Mouse (Mus musculus): Measurements from ENCODE around the gene Exd2. TPM values are rescaled to one million over a fixed set of nuclear protein-coding genes. Genes with fewer than 3 reads are reported as not detected.

Gene Exd2
- polyA plus RNA-seq, 1 experiment from 2014 or later, result 18.7 TPM

DNA sequence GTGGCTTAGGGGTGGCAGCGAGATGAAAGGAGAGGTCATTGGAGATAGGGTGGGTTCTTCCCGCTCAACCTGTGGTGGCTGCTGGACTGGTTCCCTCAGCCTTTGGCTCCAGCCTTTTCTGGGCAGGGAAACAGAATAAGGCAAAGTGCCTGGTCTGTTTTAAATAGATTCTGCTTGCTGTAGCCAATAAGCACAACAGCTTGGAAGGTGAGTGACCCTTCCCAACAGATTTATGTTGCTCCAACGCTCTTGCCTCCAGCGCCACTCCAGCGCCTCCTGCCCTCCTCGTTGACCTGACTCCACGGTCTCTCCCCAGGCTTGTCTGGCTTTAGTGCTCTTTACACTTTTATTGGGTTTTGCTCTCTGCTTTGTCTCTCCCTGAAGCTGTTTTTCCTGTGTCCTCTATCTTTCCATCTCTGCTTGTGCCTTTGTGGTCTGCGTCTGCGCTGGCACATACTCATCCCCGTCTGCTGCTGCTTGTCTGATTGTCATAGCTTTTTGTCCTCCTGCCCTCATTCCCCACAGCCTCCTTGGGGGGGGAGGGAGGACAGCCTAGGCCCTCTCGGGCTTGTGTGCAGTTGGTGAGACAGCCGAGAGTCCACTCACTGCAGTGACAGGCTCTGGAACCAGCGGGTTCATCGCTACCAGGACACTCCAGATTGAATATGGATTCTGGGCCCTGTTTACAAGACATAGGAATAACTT lies 44.3 kb downstream of the Exd2 start:
- Histone ChIP-seq H3K9me3 (ENCODE audit: control insufficient read depth, low read length) (no peaks in the 10 kb centered on the region), H3K4me2 (no peak overlapping the region), H3K27ac (ENCODE audit: low read depth, low read length) (no peak overlapping the region), H3K27me3 (replicated peaks; ENCODE audit: control insufficient read depth, insufficient read depth, low read length) (no peaks in the 10 kb centered on the region), H3K4me1 (replicated peaks; ENCODE audit: control insufficient read depth, insufficient read depth, low read length) (no peaks in the 10 kb centered on the region), H3K4me3 (ENCODE audit: low read depth, low read length) (no peak overlapping the region), H3K9ac (ENCODE audit: low read depth, low read length) (no peak overlapping the region), H3K36me3 (ENCODE audit: control insufficient read depth, insufficient read depth, low read length) (no peaks in the 10 kb centered on the region)
- ATAC-seq (replicated peaks; ENCODE audit: low FRiP score), result no peak
- DNase-seq (ENCODE audit: low spot score), result no peak
- 51% methylated on average over 14 of the region's 14 CpGs for WGBS

DNA sequence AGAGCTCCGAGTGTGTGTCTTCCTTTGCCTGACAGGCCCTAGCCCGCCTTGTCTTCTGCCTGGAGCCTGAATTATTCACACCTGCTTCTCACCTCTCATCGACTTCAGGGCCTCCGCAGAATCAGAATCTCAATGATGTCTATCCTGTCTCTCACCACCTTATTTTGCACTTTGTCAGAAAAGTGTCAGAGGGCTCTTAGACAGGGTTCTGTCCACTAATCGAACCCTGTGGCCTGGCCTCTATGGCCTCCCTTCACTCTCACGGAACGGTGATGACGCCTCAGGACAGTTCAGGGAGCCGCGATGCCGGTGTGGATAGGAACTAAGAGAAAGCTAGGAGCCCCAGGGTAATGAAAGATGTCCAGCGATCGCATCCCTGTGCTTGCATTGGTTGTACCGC lies 55.1 kb downstream of the Exd2 start, which contains the start of gene Galnt16:
TSS of gene Galnt16 (plus strand) at position 301 of the 400 bp plus-strand sequence.
- Histone ChIP-seq H3K4me1 (replicated peaks; ENCODE audit: control insufficient read depth, insufficient read depth, low read length) (peaks cover 4% of the 10 kb centered on the region; the same call in 1 of the 2 replicates), H3K9me3 (ENCODE audit: control insufficient read depth, low read length) (no peaks in the 10 kb centered on the region), H3K4me3 (ENCODE audit: low read depth, low read length) (peak within 1 kb of the TSS; percentile 57), H3K4me2 (peak within 1 kb of the TSS; percentile 81), H3K36me3 (ENCODE audit: control insufficient read depth, insufficient read depth, low read length) (no peaks in the 10 kb centered on the region), H3K9ac (ENCODE audit: low read depth, low read length) (no peak within 1 kb of the TSS), H3K27me3 (replicated peaks; ENCODE audit: control insufficient read depth, insufficient read depth, low read length) (peaks cover 74% of the 10 kb centered on the region), H3K27ac (ENCODE audit: low read depth, low read length) (no peak within 1 kb of the TSS)
- ATAC-seq (replicated peaks; ENCODE audit: low FRiP score) (no peak), DNase-seq (ENCODE audit: low spot score) (no peak)
- 4% methylated on average over 14 of the region's 14 CpGs for WGBS

DNA sequence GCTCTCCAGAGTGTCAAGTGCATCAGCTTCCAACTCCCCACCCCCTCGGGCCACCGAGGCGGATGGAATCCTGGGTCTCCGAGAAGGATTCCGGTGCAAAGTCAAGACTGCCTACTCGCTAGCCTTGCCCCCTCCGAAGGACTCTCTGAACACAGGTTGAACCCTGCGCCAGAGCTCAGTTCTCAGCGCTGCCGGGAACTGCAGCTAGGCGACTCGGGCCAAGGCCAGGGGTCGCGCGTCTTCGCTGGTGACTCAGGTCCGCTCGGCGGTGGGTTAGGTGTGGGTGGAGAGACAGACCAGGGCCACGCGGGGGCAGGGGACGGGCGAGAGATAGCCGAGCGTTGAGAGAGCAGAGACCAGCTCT lies 55.5 kb downstream of the Exd2 start:
- DNase-seq (ENCODE audit: low spot score) (peak; percentile 48), ATAC-seq (replicated peaks; ENCODE audit: low FRiP score) (no peak)

DNA sequence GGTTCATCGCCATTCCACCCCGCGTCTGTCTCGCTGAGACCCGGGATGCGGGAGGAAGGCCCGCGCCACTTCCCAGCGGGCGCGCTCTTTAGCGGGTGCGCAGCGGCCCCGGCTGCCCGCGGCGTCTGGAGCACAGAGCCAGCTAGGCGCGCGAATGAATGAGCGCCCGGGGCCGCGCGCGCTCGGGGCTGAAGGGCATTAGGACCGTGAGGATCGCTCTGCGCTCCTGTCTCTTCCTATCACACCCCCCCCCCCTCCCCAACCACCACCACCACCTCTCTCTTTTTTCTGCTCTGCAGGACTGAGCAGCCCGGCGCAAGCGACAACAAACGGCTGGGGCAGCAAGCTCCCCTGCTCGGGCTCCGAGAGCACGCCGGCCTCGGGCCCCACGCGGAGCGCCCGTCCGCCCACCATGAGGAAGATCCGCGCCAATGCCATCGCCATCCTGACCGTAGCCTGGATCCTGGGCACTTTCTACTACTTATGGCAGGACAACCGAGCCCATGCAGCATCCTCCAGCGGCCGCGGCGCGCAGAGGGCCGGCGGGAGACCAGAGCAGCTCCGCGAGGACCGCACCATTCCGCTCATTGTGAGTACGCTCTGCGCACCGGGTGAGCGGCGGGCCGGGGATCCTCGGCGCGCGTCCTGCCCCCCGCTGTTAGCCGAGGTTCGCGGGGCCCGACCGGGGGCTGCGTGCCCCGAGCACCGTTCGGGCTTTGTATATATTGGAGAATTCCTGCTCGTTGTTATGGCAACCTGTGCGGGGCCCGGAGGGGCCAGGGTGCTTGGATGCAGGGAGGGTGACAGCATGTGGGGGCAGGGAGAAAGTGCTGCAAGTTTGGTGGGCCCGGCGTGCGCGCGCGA lies 56.1 kb downstream of the Exd2 start:
- Histone ChIP-seq H3K4me2 (peak overlapping the region; percentile 81), H3K27ac (ENCODE audit: low read depth, low read length) (no peak overlapping the region), H3K9ac (ENCODE audit: low read depth, low read length) (peak overlapping the region; percentile 16; the same call in 1 of the 2 replicates), H3K4me3 (ENCODE audit: low read depth, low read length) (peak overlapping the region; percentile 57), H3K4me1 (replicated peaks; ENCODE audit: control insufficient read depth, insufficient read depth, low read length) (peaks cover 4% of the 10 kb centered on the region; the same call in 1 of the 2 replicates), H3K27me3 (replicated peaks; ENCODE audit: control insufficient read depth, insufficient read depth, low read length) (peaks cover 80% of the 10 kb centered on the region), H3K36me3 (ENCODE audit: control insufficient read depth, insufficient read depth, low read length) (no peaks in the 10 kb centered on the region), H3K9me3 (ENCODE audit: control insufficient read depth, low read length) (no peaks in the 10 kb centered on the region)
- 1% methylated on average over 90 of the region's 90 CpGs for WGBS
- DNase-seq (ENCODE audit: low spot score) (peak; percentile 60), ATAC-seq (replicated peaks; ENCODE audit: low FRiP score) (no peak)

More for the DNA sequence above, 55.5 kb downstream of the Exd2 start:
- H3K9me3 ChIP-seq (ENCODE audit: control insufficient read depth, low read length), result no peaks in the 10 kb centered on the region
- peaks cover 4% of the 10 kb centered on the region; the same call in 1 of the 2 replicates for H3K4me1 ChIP-seq (replicated peaks; ENCODE audit: control insufficient read depth, insufficient read depth, low read length)
- H3K27me3 ChIP-seq (replicated peaks; ENCODE audit: control insufficient read depth, insufficient read depth, low read length), result peaks cover 77% of the 10 kb centered on the region
- peak overlapping the region; percentile 81 for H3K4me2 ChIP-seq
- H3K36me3 ChIP-seq (ENCODE audit: control insufficient read depth, insufficient read depth, low read length), result no peaks in the 10 kb centered on the region
- H3K9ac ChIP-seq (ENCODE audit: low read depth, low read length), result no peak overlapping the region
- H3K4me3 ChIP-seq (ENCODE audit: low read depth, low read length), result peak overlapping the region; percentile 57
- H3K27ac ChIP-seq (ENCODE audit: low read depth, low read length), result no peak overlapping the region
- 2% methylated on average over 25 of the region's 25 CpGs for WGBS

DNA sequence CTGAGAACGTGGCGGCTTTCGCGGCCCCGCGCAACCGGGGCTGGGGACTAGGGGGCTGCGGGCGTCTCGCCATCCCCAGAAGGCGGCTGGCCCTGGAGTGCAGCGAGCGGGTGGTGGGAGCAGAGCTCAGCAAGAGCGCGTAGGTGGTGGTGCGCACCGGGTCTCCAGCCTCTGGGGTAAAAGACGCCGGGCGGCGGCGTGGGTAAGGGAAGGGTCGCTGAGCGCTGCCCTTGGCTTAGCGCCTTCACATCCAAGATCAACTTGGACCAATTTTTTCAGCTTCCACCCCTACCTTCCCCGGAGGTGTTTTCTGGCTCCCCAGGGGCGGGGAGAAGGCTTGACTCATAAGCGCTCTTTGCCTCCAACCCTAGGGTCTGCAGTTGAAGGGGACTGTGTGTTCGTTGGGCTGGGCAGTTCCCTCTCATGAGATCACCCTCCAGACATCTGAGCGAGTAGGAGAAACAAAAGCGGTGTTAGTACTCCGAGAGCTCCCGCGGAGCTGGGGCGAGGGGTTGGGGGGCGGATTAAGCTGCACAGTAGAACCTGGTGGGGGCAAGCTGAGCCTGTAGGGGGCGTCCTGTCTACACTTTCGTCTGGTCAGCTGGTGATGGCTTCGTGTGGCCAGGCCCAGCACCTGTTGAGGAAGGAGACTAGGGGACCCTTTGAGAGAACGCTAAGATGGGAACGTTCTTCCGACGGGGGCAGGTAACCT lies 56.9 kb downstream of the Exd2 start:
- peak overlapping the region; percentile 57 for H3K4me3 ChIP-seq (ENCODE audit: low read depth, low read length)
- peaks cover 4% of the 10 kb centered on the region; the same call in 1 of the 2 replicates for H3K4me1 ChIP-seq (replicated peaks; ENCODE audit: control insufficient read depth, insufficient read depth, low read length)
- ATAC-seq (replicated peaks; ENCODE audit: low FRiP score) (no peak), DNase-seq (ENCODE audit: low spot score) (peak; percentile 39)
- peak overlapping the region; percentile 16; the same call in 1 of the 2 replicates for H3K9ac ChIP-seq (ENCODE audit: low read depth, low read length)
- H3K27me3 ChIP-seq (replicated peaks; ENCODE audit: control insufficient read depth, insufficient read depth, low read length), result peaks cover 83% of the 10 kb centered on the region
- WGBS, result 3% methylated on average over 39 of the region's 43 CpGs
- no peaks in the 10 kb centered on the region for H3K36me3 ChIP-seq (ENCODE audit: control insufficient read depth, insufficient read depth, low read length)
- H3K4me2 ChIP-seq, result peak overlapping the region; percentile 81
- H3K9me3 ChIP-seq (ENCODE audit: control insufficient read depth, low read length), result no peaks in the 10 kb centered on the region
- H3K27ac ChIP-seq (ENCODE audit: low read depth, low read length), result no peak overlapping the region

DNA sequence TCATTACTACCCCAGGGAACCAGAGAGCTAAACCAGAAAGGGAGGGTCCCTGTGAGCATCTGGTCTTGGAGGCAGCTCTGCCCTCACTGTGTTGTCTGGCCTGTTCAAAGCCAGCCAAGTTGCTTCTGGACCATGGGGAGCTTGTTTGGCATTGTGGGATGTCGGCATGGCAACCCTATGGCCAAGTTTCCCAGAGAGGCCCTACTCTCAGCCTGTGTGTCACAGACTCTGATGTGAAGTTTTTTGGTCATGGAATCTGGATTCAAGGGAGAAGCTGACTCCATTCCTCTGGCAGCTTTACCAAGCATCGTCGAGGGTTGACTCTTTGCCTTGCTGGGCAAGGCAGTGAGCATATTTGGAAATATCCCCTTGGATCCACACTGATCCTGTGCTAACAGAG lies 59.1 kb downstream of the Exd2 start:
- H3K4me3 ChIP-seq (ENCODE audit: low read depth, low read length), result no peak overlapping the region
- no peaks in the 10 kb centered on the region for H3K36me3 ChIP-seq (ENCODE audit: control insufficient read depth, insufficient read depth, low read length)
- no peak overlapping the region for H3K27ac ChIP-seq (ENCODE audit: low read depth, low read length)
- ATAC-seq (replicated peaks; ENCODE audit: low FRiP score), result no peak
- H3K9ac ChIP-seq (ENCODE audit: low read depth, low read length), result no peak overlapping the region
- no peaks in the 10 kb centered on the region for H3K9me3 ChIP-seq (ENCODE audit: control insufficient read depth, low read length)
- WGBS, result 68% methylated on average over 3 of the region's 3 CpGs
- H3K27me3 ChIP-seq (replicated peaks; ENCODE audit: control insufficient read depth, insufficient read depth, low read length), result peaks cover 62% of the 10 kb centered on the region
- H3K4me2 ChIP-seq, result no peak overlapping the region
- peaks cover 4% of the 10 kb centered on the region; the same call in 1 of the 2 replicates for H3K4me1 ChIP-seq (replicated peaks; ENCODE audit: control insufficient read depth, insufficient read depth, low read length)
- DNase-seq (ENCODE audit: low spot score), result no peak

DNA sequence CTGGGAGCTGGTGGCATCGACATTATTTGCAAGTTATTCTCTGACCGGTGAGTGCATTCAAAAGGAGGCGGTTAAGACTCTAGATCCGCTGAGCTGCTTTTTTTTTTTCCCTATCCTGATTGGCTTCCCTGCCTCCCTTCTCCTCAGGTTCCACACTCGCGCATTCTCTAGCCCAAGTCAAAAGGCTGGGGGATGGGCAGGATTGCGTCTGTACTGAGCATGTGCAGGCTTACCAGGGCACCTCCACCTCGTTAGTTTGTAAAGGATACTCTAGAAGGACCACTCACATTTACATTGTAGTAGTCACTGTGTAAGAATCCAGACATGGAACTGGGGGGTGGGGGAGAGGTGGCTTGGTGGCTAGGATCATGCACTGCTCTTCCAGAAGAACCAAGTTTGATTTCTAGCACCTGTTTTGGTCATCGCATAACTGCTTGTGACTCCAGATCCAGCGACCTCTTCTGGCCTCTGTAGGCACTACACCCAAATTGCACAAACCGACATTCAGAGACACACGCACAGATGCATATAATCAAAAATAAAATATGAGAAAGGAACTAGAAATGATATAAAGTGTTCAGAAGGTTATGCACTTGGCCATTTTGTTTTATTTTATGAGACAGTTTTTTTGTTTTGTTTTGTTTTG lies 61.5 kb downstream of the Exd2 start:
- no peak overlapping the region for H3K4me2 ChIP-seq
- DNase-seq (ENCODE audit: low spot score), result no peak
- H3K9ac ChIP-seq (ENCODE audit: low read depth, low read length), result no peak overlapping the region
- no peaks in the 10 kb centered on the region for H3K9me3 ChIP-seq (ENCODE audit: control insufficient read depth, low read length)
- no peak for ATAC-seq (replicated peaks; ENCODE audit: low FRiP score)
- peaks cover 38% of the 10 kb centered on the region for H3K27me3 ChIP-seq (replicated peaks; ENCODE audit: control insufficient read depth, insufficient read depth, low read length)
- 25% methylated on average over 12 of the region's 12 CpGs for WGBS
- no peak overlapping the region for H3K27ac ChIP-seq (ENCODE audit: low read depth, low read length)
- no peaks in the 10 kb centered on the region for H3K36me3 ChIP-seq (ENCODE audit: control insufficient read depth, insufficient read depth, low read length)
- H3K4me1 ChIP-seq (replicated peaks; ENCODE audit: control insufficient read depth, insufficient read depth, low read length), result no peaks in the 10 kb centered on the region
- no peak overlapping the region for H3K4me3 ChIP-seq (ENCODE audit: low read depth, low read length)

DNA sequence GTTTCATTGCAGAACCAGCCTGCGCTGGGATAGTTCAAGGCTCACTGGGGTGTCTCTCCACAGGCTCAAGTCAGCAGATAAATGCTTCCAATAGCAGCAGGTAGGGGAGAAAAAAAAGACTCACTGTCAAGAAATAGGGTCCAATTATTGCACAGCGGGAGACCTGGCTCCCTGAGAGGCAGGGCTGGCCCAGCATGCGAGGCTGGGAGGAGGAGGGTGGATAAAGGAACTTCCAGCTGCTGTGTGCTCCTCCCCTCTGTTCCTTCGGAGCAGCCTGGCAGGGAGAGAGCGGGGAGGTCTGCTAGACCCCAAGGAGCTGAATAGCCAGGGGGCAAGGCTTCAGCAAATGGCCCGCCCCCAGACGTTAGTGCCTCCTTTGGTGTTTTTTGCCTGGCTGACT lies 62.6 kb downstream of the Exd2 start:
- H3K4me1 ChIP-seq (replicated peaks; ENCODE audit: control insufficient read depth, insufficient read depth, low read length), result no peaks in the 10 kb centered on the region
- no peak for DNase-seq (ENCODE audit: low spot score)
- no peak overlapping the region for H3K9ac ChIP-seq (ENCODE audit: low read depth, low read length)
- H3K27ac ChIP-seq (ENCODE audit: low read depth, low read length), result no peak overlapping the region
- WGBS, result 20% methylated on average over 7 of the region's 7 CpGs
- no peak for ATAC-seq (replicated peaks; ENCODE audit: low FRiP score)
- H3K9me3 ChIP-seq (ENCODE audit: control insufficient read depth, low read length), result no peaks in the 10 kb centered on the region
- H3K36me3 ChIP-seq (ENCODE audit: control insufficient read depth, insufficient read depth, low read length), result no peaks in the 10 kb centered on the region
- H3K4me3 ChIP-seq (ENCODE audit: low read depth, low read length), result no peak overlapping the region
- no peak overlapping the region for H3K4me2 ChIP-seq
- H3K27me3 ChIP-seq (replicated peaks; ENCODE audit: control insufficient read depth, insufficient read depth, low read length), result peaks cover 27% of the 10 kb centered on the region

All from liver, embryonic 11.5 days (tissue).